Mouse (Mus musculus): Measurements from ENCODE around the gene Wipf3. TPM values are rescaled to one million over a fixed set of nuclear protein-coding genes. Genes with fewer than 3 reads are reported as not detected.

Gene Wipf3
- polyA plus RNA-seq, 1 experiment from 2014 or later = 2.8 TPM

DNA sequence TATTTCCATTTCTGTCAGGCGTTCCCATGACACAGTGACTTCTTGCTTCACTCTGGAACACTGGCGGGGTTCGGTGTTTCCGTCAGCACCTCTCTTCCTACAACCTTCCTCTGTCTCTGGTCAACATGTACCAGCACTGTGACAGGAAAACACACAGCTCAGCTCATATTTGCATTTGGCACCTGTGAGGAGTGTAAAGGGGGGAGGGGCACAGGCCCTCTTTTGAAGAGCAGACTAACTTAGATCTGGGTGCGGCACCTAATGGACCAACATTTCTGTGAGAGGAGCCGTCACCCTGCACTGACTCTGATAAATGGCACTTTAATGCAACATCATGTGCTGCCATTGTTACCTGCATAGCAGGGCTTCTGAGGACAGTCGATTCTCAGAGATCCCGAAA lies 4.2 kb upstream of the Wipf3 start:
- 85% methylated on average over 8 of the region's 8 CpGs for WGBS
- no peaks in the 10 kb centered on the region for H3K27me3 ChIP-seq (ENCODE audit: control insufficient read depth, insufficient read depth, low read length)
- H3K27ac ChIP-seq (ENCODE audit: low read depth, low read length) = no peak overlapping the region
- H3K9me3 ChIP-seq (ENCODE audit: control insufficient read depth, low read length) = no peaks in the 10 kb centered on the region
- ATAC-seq (ENCODE audit: low read depth) = no peak
- no peaks in the 10 kb centered on the region for H3K4me1 ChIP-seq (ENCODE audit: control insufficient read depth, insufficient read depth, low read length)
- H3K36me3 ChIP-seq (ENCODE audit: control insufficient read depth, insufficient read depth, low read length) = no peaks in the 10 kb centered on the region
- no peak overlapping the region for H3K4me3 ChIP-seq (ENCODE audit: low read depth, low read length)
- H3K4me2 ChIP-seq (ENCODE audit: low read depth, low read length) = no peak overlapping the region
- H3K9ac ChIP-seq (replicated peaks; ENCODE audit: low read depth, low read length) = no peak overlapping the region

DNA sequence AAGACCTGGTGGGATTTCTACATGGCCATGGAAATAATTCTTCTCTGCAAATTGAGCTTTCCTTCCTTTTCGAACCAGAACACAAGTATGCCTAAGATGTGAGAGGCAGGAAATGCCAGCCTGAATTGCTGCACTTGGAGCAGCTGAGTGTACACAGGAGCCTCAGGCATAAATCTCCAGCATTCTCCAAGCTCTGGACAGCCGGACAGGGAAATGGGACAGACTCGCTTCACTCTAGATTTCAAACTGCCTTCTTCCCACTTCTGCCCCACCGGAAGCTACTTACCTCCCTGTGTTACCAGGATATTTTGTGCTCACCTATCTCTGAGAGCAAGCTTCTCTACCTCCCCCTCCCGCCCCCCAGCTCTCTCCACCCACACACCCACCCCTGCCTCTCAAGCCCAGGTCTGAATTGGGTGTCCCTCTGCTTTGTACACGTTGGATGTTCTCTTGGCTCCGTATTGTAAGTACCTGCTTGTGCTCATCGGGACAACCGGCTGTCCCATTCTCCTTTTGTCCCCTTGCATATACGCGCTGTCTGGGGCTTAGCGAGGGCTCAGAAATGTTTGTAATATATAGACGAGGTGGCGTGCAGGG lies 455 bp upstream of the Wipf3 start:
- peak; percentile 39 for ATAC-seq (ENCODE audit: low read depth)
- Histone ChIP-seq H3K9ac (replicated peaks; ENCODE audit: low read depth, low read length) (peak overlapping the region; percentile 75), H3K4me3 (ENCODE audit: low read depth, low read length) (peak overlapping the region; percentile 59), H3K4me2 (ENCODE audit: low read depth, low read length) (peak overlapping the region; percentile 92), H3K36me3 (ENCODE audit: control insufficient read depth, insufficient read depth, low read length) (no peaks in the 10 kb centered on the region), H3K9me3 (ENCODE audit: control insufficient read depth, low read length) (no peaks in the 10 kb centered on the region), H3K27me3 (ENCODE audit: control insufficient read depth, insufficient read depth, low read length) (no peaks in the 10 kb centered on the region), H3K4me1 (ENCODE audit: control insufficient read depth, insufficient read depth, low read length) (no peaks in the 10 kb centered on the region), H3K27ac (ENCODE audit: low read depth, low read length) (peak overlapping the region; percentile 53)
- WGBS = 3% methylated on average over 14 of the region's 14 CpGs

DNA sequence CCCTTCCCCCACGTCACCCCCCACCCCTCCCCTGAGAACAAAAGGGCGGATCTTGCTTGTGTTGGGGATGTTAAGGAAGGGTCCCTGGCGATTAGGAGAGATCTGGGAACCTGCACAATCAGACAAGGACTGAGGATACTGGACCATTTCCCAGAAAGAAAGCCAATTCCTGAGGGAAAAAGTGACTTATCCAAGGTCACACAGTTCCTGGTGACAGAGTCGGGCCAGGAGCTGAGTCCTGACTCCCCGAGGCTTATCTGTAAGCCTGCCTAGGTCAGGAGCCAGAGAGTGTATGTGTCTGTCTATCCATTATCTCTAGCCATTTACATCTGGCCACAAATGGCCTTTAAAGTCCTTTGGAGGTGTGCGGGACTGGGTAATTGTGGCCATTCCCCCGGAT lies 818 bp downstream of the Wipf3 start:
- no peaks in the 10 kb centered on the region for H3K9me3 ChIP-seq (ENCODE audit: control insufficient read depth, low read length)
- H3K4me3 ChIP-seq (ENCODE audit: low read depth, low read length) = peak overlapping the region; percentile 59
- H3K4me1 ChIP-seq (ENCODE audit: control insufficient read depth, insufficient read depth, low read length) = no peaks in the 10 kb centered on the region
- H3K27me3 ChIP-seq (ENCODE audit: control insufficient read depth, insufficient read depth, low read length) = no peaks in the 10 kb centered on the region
- ATAC-seq (ENCODE audit: low read depth) = peak; percentile 3; the same call in 1 of the 2 replicates
- H3K36me3 ChIP-seq (ENCODE audit: control insufficient read depth, insufficient read depth, low read length) = no peaks in the 10 kb centered on the region
- 30% methylated on average over 7 of the region's 7 CpGs for WGBS
- peak overlapping the region; percentile 75 for H3K9ac ChIP-seq (replicated peaks; ENCODE audit: low read depth, low read length)
- H3K27ac ChIP-seq (ENCODE audit: low read depth, low read length) = no peak overlapping the region
- H3K4me2 ChIP-seq (ENCODE audit: low read depth, low read length) = peak overlapping the region; percentile 92

DNA sequence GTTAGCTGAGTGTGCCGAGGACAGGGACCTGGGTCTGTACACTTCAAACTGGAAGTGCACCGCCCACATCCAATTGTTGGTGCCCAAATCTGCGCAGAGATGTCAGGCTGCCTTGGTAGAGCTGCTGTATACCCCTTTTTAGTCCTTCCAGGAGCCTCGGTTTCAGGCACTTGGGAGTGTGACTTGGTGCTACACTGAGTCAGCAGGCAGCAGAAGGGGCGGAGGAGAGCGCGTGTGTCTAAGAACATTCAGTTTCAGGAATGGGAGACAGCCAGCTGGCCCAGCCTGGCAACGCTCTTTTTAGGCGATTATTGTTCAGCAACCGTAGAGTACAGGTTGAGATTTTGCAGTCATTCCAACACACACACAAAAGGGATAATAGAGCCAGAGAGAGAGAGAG lies 2.4 kb downstream of the Wipf3 start:
- Histone ChIP-seq H3K4me1 (ENCODE audit: control insufficient read depth, insufficient read depth, low read length) (no peaks in the 10 kb centered on the region), H3K9ac (replicated peaks; ENCODE audit: low read depth, low read length) (no peak overlapping the region), H3K4me2 (ENCODE audit: low read depth, low read length) (no peak overlapping the region), H3K27me3 (ENCODE audit: control insufficient read depth, insufficient read depth, low read length) (no peaks in the 10 kb centered on the region), H3K27ac (ENCODE audit: low read depth, low read length) (no peak overlapping the region), H3K9me3 (ENCODE audit: control insufficient read depth, low read length) (no peaks in the 10 kb centered on the region), H3K36me3 (ENCODE audit: control insufficient read depth, insufficient read depth, low read length) (no peaks in the 10 kb centered on the region), H3K4me3 (ENCODE audit: low read depth, low read length) (no peak overlapping the region)
- 60% methylated on average over 10 of the region's 10 CpGs for WGBS
- no peak for ATAC-seq (ENCODE audit: low read depth)

DNA sequence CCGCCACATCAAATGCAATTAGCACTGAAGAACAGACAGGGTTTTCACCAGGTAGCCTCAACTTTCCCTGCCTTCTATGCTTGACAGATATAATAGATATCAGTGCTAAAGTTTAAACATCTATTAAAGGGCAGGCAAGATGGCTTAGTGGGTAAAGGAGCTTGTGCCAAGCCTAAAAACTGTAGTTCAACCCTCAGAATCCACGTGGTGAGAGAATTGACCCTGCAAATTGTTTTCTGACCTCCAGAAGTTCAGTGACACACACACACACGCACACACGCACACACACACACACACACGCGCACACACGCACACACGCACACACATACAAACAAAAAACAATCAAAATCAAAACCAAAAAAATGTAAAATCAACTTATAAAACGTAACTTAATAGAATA lies 2.8 kb downstream of the Wipf3 start:
- no peaks in the 10 kb centered on the region for H3K36me3 ChIP-seq (ENCODE audit: control insufficient read depth, insufficient read depth, low read length)
- no peak overlapping the region for H3K4me2 ChIP-seq (ENCODE audit: low read depth, low read length)

DNA sequence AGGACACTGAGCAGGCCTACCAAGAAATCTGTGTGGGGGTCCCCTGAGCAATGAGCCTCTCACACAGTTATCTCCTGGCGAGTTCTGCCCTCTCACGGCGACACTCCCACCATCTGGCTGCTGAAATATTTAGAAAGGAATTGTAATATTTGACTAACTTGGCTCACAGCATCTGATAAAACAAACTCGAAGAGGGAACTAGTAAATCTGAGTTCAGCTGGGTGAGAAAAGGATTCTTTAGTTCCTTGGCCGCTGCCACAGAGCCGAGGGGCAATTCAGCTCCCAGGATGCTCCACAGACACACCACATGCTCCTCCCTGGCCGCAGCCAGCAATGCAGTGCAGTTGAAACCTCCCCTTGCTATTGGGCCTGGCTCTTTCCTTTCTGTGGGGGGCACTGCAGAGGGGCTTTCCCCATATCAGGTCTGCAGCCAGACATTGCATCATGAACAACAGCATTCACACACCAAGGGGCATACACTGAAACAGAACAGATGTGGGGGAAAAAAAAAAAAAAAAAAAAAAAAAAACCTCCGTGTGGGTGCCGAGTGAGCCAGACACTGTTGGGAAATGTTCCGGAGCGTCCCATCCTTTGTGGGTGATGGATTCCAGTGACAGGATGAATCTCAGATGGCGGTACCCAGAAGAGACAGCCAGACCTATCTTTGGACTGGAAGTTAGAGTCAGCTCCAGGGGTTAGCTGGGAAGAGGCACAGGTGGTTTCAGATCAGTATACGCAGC lies 3.6 kb downstream of the Wipf3 start:
- Histone ChIP-seq H3K4me2 (ENCODE audit: low read depth, low read length) (no peak overlapping the region), H3K27ac (ENCODE audit: low read depth, low read length) (no peak overlapping the region), H3K36me3 (ENCODE audit: control insufficient read depth, insufficient read depth, low read length) (no peaks in the 10 kb centered on the region), H3K4me3 (ENCODE audit: low read depth, low read length) (no peak overlapping the region), H3K27me3 (ENCODE audit: control insufficient read depth, insufficient read depth, low read length) (no peaks in the 10 kb centered on the region), H3K9ac (replicated peaks; ENCODE audit: low read depth, low read length) (no peak overlapping the region), H3K9me3 (ENCODE audit: control insufficient read depth, low read length) (no peaks in the 10 kb centered on the region), H3K4me1 (ENCODE audit: control insufficient read depth, insufficient read depth, low read length) (no peaks in the 10 kb centered on the region)
- ATAC-seq (ENCODE audit: low read depth) = no peak
- WGBS = 44% methylated on average over 13 of the region's 13 CpGs

More for the DNA sequence above, 2.8 kb downstream of the Wipf3 start:
- H3K27me3 ChIP-seq (ENCODE audit: control insufficient read depth, insufficient read depth, low read length) = no peaks in the 10 kb centered on the region
- H3K27ac ChIP-seq (ENCODE audit: low read depth, low read length) = no peak overlapping the region
- H3K9ac ChIP-seq (replicated peaks; ENCODE audit: low read depth, low read length) = no peak overlapping the region
- ATAC-seq (ENCODE audit: low read depth) = no peak
- WGBS = 81% methylated on average over 9 of the region's 9 CpGs
- H3K4me1 ChIP-seq (ENCODE audit: control insufficient read depth, insufficient read depth, low read length) = no peaks in the 10 kb centered on the region
- no peak overlapping the region for H3K4me3 ChIP-seq (ENCODE audit: low read depth, low read length)
- no peaks in the 10 kb centered on the region for H3K9me3 ChIP-seq (ENCODE audit: control insufficient read depth, low read length)

DNA sequence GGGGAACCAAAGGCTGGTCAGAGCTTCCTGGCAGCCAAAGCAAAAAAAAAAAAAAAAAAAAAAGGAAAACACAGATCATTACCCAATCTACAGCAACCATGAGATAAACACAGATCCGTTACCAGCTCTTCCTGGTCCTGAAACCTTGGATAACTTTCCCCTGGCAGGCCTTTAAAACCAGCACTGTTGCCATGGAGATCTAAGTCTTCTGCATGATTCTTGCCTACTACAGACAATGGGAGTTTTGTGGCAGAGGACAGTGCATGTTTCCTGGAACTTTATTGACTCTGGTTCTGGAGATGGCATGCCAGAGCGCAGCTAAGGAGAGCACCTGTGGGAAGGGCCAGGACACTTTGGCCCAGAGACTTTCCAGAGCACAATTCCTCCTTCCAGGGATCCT lies 4.8 kb downstream of the Wipf3 start:
- Histone ChIP-seq H3K4me1 (ENCODE audit: control insufficient read depth, insufficient read depth, low read length) (no peaks in the 10 kb centered on the region), H3K36me3 (ENCODE audit: control insufficient read depth, insufficient read depth, low read length) (no peaks in the 10 kb centered on the region), H3K4me3 (ENCODE audit: low read depth, low read length) (no peak overlapping the region), H3K9me3 (ENCODE audit: control insufficient read depth, low read length) (no peaks in the 10 kb centered on the region), H3K4me2 (ENCODE audit: low read depth, low read length) (no peak overlapping the region), H3K27me3 (ENCODE audit: control insufficient read depth, insufficient read depth, low read length) (no peaks in the 10 kb centered on the region), H3K27ac (ENCODE audit: low read depth, low read length) (no peak overlapping the region), H3K9ac (replicated peaks; ENCODE audit: low read depth, low read length) (no peak overlapping the region)
- ATAC-seq (ENCODE audit: low read depth) = no peak
- 25% methylated on average over 2 of the region's 2 CpGs for WGBS

DNA sequence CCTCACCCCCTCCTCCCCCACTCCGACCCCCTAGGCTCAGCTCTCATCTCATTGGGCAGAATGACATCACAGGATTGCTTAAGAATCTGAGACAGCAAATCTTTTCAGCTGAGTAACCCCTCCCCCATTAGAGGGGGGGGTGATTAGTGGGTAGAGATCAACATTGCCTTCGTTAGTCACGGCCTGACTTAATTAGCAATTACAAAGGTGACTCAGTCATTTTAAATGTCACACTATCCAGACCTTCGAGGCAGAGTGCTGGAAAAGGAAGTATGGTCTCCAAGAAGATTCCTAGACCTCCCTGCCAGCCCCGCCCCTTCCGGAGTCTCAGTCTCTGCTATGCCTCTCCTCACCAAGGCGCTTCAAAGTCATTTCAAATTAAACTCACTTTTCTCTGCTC lies 6.3 kb downstream of the Wipf3 start:
- Histone ChIP-seq H3K9ac (replicated peaks; ENCODE audit: low read depth, low read length) (no peak overlapping the region), H3K4me1 (ENCODE audit: control insufficient read depth, insufficient read depth, low read length) (no peaks in the 10 kb centered on the region), H3K4me3 (ENCODE audit: low read depth, low read length) (no peak overlapping the region), H3K27me3 (ENCODE audit: control insufficient read depth, insufficient read depth, low read length) (no peaks in the 10 kb centered on the region), H3K9me3 (ENCODE audit: control insufficient read depth, low read length) (no peaks in the 10 kb centered on the region), H3K4me2 (ENCODE audit: low read depth, low read length) (no peak overlapping the region), H3K36me3 (ENCODE audit: control insufficient read depth, insufficient read depth, low read length) (no peaks in the 10 kb centered on the region), H3K27ac (ENCODE audit: low read depth, low read length) (no peak overlapping the region)
- 41% methylated on average over 7 of the region's 7 CpGs for WGBS
- no peak for ATAC-seq (ENCODE audit: low read depth)

DNA sequence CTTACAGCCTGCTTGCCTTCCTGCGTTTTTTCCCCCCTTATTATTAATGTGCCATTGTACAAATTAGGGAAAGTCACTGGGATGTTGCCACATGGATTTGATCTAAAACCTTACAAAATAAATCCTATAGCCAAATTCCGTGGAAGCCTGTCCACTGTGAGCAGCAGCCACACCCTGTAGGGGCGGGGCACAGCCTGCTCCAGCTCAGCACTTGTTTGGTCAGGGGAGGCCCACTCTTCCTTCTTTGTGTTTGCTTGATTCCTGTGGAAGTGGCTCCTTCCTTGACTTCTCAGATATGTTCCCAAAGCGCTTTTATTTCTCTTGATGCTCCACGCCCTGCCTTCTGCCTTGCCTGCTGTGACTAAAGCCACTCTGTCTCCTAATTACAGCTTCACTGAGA lies 6.9 kb downstream of the Wipf3 start:
- no peak for ATAC-seq (ENCODE audit: low read depth)
- Histone ChIP-seq H3K9me3 (ENCODE audit: control insufficient read depth, low read length) (no peaks in the 10 kb centered on the region), H3K36me3 (ENCODE audit: control insufficient read depth, insufficient read depth, low read length) (no peaks in the 10 kb centered on the region), H3K4me3 (ENCODE audit: low read depth, low read length) (no peak overlapping the region), H3K27me3 (ENCODE audit: control insufficient read depth, insufficient read depth, low read length) (no peaks in the 10 kb centered on the region), H3K27ac (ENCODE audit: low read depth, low read length) (no peak overlapping the region), H3K4me2 (ENCODE audit: low read depth, low read length) (no peak overlapping the region), H3K4me1 (ENCODE audit: control insufficient read depth, insufficient read depth, low read length) (no peaks in the 10 kb centered on the region), H3K9ac (replicated peaks; ENCODE audit: low read depth, low read length) (no peak overlapping the region)
- 73% methylated on average over 5 of the region's 5 CpGs for WGBS
